Mouse (Mus musculus) forebrain, embryonic 16.5 days (tissue): ENCODE results near the gene Chrna1. TPM values are rescaled to one million over a fixed set of nuclear protein-coding genes. Genes with fewer than 3 reads are reported as not detected.
"Not testable (repeated sequence)": the region's sequence is repeated elsewhere in the genome, so short reads cannot be mapped to it uniquely, and the experiment has no call there.

Experiments used
- ATAC-seq: fragments of 200-750 bp; cut with Nextera tagmentation; 2 replicates; pipeline ENCODE4 v1.8.0; 2017; ENCODE audit warnings: mild to moderate bottlenecking, moderate library complexity
- H3K27ac ChIP-seq: fragments of 300-500 bp; sonication (generic); 2 replicates; pipeline ENCODE4 v1.5.1; 2014; ENCODE audit warnings: low read length, control low read depth
- H3K27me3 ChIP-seq: fragments of 300-500 bp; sonication (generic); replicated peaks from 2 replicates; pipeline ENCODE4 v1.6.1; 2014; ENCODE audit warnings: low read length; ENCODE audit not compliant: control insufficient read depth, insufficient read depth
- H3K36me3 ChIP-seq: fragments of 300-500 bp; sonication (generic); 2 replicates; pipeline ENCODE4 v1.6.1; 2014; ENCODE audit not compliant: control insufficient read depth, insufficient read depth
- H3K4me1 ChIP-seq: fragments of 300-500 bp; sonication (generic); replicated peaks from 2 replicates; pipeline ENCODE4 v1.6.1; 2014; ENCODE audit warnings: low read length; ENCODE audit not compliant: control insufficient read depth, insufficient read depth
- H3K4me2 ChIP-seq: fragments of 300-500 bp; sonication (generic); 2 replicates; pipeline ENCODE4 v1.6.1; 2014; ENCODE audit warnings: mild to moderate bottlenecking, low read length, control low read depth
- H3K4me3 ChIP-seq: fragments of 300-500 bp; sonication (generic); replicated peaks from 2 replicates; pipeline ENCODE4 v1.5.1; 2014; ENCODE audit warnings: mild to moderate bottlenecking, low read length, control low read depth
- H3K9ac ChIP-seq: fragments of 300-500 bp; sonication (generic); replicated peaks from 2 replicates; pipeline ENCODE4 v1.6.1; 2014; ENCODE audit warnings: low read depth, low read length, control low read depth
- H3K9me3 ChIP-seq: fragments of 300-500 bp; sonication (generic); 2 replicates; pipeline ENCODE4 v1.6.1; 2016; ENCODE audit warnings: low read length; ENCODE audit not compliant: control insufficient read depth
- WGBS: fragments of 180-500 bp; shearing (Covaris S2); extraction: QIAGEN DNeasy Blood & Tissue Kit; methylation state at CpG from one replicate; pipeline ENCODE4 v1.1.7; 2014; 5-methylcytosine and 5-hydroxymethylcytosine counted together
- polyA plus RNA-seq: library from polyadenylated mRNA; unstranded; fragments of >200 nt; fragmentation: Nextera tagmentation; extraction: Ambion mirVana; gene quantifications from 2 replicates; pipeline ENCODE4 v1.2.1, GENCODE M21; 2015

Chrna1 gene
- polyA plus RNA-seq, 1 experiment from 2014 or later, result 0.10 TPM

GRCm38 (mm10) chr2:73566162-73566561 is 14.0 kb downstream of the Chrna1 start:
- ATAC-seq, result peak; percentile 41; the same call in 1 of the 2 replicates
- no peaks in the 10 kb centered on the region for H3K9me3 ChIP-seq
- H3K4me1 ChIP-seq, result peaks cover 8% of the 10 kb centered on the region
- WGBS, result 9% methylated on average over 7 of the region's 7 CpGs
- no peak overlapping the region for H3K4me2 ChIP-seq
- no peak overlapping the region for H3K27ac ChIP-seq
- H3K4me3 ChIP-seq, result no peak overlapping the region
- no peak overlapping the region for H3K9ac ChIP-seq
- H3K36me3 ChIP-seq, result no peaks in the 10 kb centered on the region
- no peaks in the 10 kb centered on the region for H3K27me3 ChIP-seq

- Histone ChIP-seq H3K9ac (no peak overlapping the region), H3K27ac (no peak overlapping the region), H3K27me3 (no peaks in the 10 kb centered on the region), H3K4me1 (peaks cover 9% of the 10 kb centered on the region), H3K4me2 (no peak overlapping the region), H3K36me3 (no peaks in the 10 kb centered on the region), H3K4me3 (no peak overlapping the region), H3K9me3 (no peaks in the 10 kb centered on the region)
- 83% methylated on average over 7 of the region's 7 CpGs for WGBS
- no peak for ATAC-seq
Measured at GRCm38 (mm10) chr2:73563690-73564089, 16.4 kb downstream of the Chrna1 start.

- no peak overlapping the region for H3K4me3 ChIP-seq
- H3K27ac ChIP-seq, result no peak overlapping the region
- H3K9ac ChIP-seq, result no peak overlapping the region
- H3K4me2 ChIP-seq, result no peak overlapping the region
- H3K4me1 ChIP-seq, result peaks cover 9% of the 10 kb centered on the region
- H3K9me3 ChIP-seq, result no peaks in the 10 kb centered on the region
- 95% methylated on average over 9 of the region's 9 CpGs for WGBS
- ATAC-seq, result no peak
- no peaks in the 10 kb centered on the region for H3K36me3 ChIP-seq
- no peaks in the 10 kb centered on the region for H3K27me3 ChIP-seq
Measured at GRCm38 (mm10) chr2:73562656-73563055, 17.5 kb downstream of the Chrna1 start.

- peaks cover 9% of the 10 kb centered on the region for H3K4me1 ChIP-seq
- peak overlapping the region; percentile 38 for H3K4me3 ChIP-seq
- H3K4me2 ChIP-seq, result peak overlapping the region; percentile 64
- WGBS, result 2% methylated on average over 8 of the region's 8 CpGs
- no peaks in the 10 kb centered on the region for H3K9me3 ChIP-seq
- H3K9ac ChIP-seq, result no peak overlapping the region
- no peaks in the 10 kb centered on the region for H3K27me3 ChIP-seq
- peak; percentile 60 for ATAC-seq
- no peak overlapping the region for H3K27ac ChIP-seq
- no peaks in the 10 kb centered on the region for H3K36me3 ChIP-seq
Measured at GRCm38 (mm10) chr2:73561665-73562063, 18.5 kb downstream of the Chrna1 start.

DNA sequence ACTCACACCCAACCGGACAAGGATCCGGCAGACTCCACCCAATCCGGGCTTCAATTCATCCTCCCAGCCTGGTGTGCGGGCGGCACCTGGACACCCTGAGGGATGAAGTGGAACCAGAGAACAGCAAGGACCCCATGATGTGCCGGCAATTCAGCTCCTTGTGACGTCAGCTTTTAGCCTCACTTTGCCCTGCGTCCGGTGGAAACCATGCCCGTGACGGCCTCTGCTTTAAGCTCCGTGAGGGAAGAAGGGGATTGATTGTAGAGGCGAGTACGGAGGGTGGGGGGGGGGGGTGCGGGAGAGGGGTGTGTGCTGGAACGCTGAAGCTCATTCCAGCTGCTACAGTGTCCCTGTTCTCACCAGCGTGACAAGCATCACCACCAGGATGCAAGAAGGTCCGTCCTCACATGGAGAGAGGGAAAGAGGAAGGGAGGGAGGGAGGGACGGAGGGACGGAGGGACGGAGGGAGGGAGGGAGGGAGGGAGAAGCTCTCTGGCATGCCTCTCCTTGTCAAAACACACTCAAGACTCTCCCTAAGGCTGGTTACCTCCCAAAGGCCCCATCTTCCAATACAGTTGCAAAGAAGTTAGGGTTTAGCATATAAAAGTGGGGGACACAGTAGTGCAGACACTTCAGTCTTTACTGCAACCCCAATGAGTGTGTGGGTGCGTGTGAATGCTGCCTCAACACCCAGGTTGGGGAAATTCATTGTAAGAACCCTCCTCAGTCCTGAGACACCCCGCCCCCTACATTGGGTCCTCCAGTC is 19.1 kb downstream of the Chrna1 start:
- H3K27me3 ChIP-seq, result no peaks in the 10 kb centered on the region
- peak overlapping the region; percentile 38 for H3K4me3 ChIP-seq
- peak; percentile 62 for ATAC-seq
- no peaks in the 10 kb centered on the region for H3K36me3 ChIP-seq
- H3K9me3 ChIP-seq, result no peaks in the 10 kb centered on the region
- peak overlapping the region; percentile 47 for H3K9ac ChIP-seq
- peaks cover 9% of the 10 kb centered on the region for H3K4me1 ChIP-seq
- peak overlapping the region; percentile 64 for H3K4me2 ChIP-seq
- WGBS, result 1% methylated on average over 22 of the region's 23 CpGs
- no peak overlapping the region for H3K27ac ChIP-seq

DNA sequence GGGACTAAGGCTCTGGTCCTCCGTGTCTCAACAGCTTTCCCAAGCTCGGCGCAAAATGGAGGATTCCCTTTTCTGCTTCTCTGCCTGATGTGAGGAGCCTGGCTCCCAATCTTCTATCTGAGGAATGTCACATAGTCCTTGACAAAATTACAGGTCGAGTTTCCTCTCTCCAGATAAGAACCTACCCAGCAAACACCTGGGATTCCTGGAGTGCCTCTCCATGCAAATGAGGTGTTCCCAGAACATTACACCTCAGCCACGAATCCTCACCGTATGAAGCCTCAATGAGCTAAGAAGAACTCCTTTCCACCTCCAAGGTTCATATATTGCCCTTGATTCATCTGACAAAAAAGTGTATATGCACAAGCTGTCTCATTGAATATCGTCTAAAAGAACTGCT is 19.7 kb downstream of the Chrna1 start:
- Histone ChIP-seq H3K4me2 (peak overlapping the region; percentile 64), H3K4me1 (peaks cover 9% of the 10 kb centered on the region), H3K9ac (no peak overlapping the region), H3K4me3 (peak overlapping the region; percentile 38), H3K27ac (no peak overlapping the region), H3K36me3 (no peaks in the 10 kb centered on the region), H3K9me3 (no peaks in the 10 kb centered on the region), H3K27me3 (no peaks in the 10 kb centered on the region)
- no peak for ATAC-seq
- WGBS, result 45% methylated on average over 7 of the region's 7 CpGs

DNA sequence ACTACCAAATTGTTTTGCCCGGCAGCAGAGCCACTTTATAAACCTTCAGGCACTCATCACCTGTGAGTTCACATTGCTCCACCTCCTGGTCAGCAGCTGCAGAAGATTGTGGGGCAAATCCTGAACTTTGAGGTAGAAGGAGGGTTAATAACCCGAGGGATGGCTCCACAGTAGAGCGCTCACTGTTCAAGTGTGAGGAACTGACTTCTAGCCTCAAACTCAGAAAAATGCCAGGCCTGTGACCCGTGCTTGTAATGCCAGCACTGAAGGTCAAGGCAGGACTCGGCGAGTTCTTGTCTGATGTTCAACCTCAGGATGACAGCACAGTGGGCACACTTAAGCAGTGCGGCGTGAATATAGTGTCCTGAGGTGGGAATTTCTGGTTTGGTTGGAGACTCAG is 22.2 kb downstream of the Chrna1 start:
- 90% methylated on average over 8 of the region's 8 CpGs for WGBS
- H3K4me1 ChIP-seq, result peaks cover 9% of the 10 kb centered on the region
- no peaks in the 10 kb centered on the region for H3K9me3 ChIP-seq
- H3K27me3 ChIP-seq, result no peaks in the 10 kb centered on the region
- no peak overlapping the region for H3K9ac ChIP-seq
- H3K4me2 ChIP-seq, result no peak overlapping the region
- H3K27ac ChIP-seq, result no peak overlapping the region
- no peak for ATAC-seq
- H3K4me3 ChIP-seq, result no peak overlapping the region
- H3K36me3 ChIP-seq, result no peaks in the 10 kb centered on the region

DNA sequence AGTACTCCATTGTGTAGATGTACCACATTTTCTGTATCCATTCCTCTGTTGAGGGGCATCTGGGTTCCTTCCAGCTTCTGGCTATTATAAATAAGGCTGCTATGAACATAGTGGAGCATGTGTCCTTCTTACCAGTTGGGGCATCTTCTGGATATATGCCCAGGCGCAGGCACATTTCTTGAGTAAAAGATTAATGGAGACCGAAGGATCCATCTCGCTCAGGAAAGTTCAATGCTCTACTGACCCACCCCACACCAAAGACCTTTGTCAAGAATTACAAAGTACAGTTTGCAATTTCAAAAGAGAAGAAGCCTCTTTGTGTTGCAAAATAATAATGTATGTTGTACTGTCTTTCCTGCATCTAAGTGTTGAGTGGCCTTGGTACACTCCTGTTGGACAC is 23.1 kb downstream of the Chrna1 start:
- not testable (repeated sequence) for H3K27ac ChIP-seq, H3K9me3 ChIP-seq, H3K4me1 ChIP-seq, H3K4me3 ChIP-seq, H3K36me3 ChIP-seq, H3K4me2 ChIP-seq, ATAC-seq, H3K9ac ChIP-seq, H3K27me3 ChIP-seq
- 91% methylated on average over 3 of the region's 3 CpGs for WGBS

- WGBS, result 53% methylated on average over 3 of the region's 3 CpGs
- no peaks in the 10 kb centered on the region for H3K36me3 ChIP-seq
- no peak for ATAC-seq
Measured at GRCm38 (mm10) chr2:73554389-73554788, 25.7 kb downstream of the Chrna1 start.

More at GRCm38 (mm10) chr2:73554389-73554788, 25.7 kb downstream of the Chrna1 start:
- H3K4me3 ChIP-seq, result no peak overlapping the region
- H3K27me3 ChIP-seq, result no peaks in the 10 kb centered on the region
- no peak overlapping the region for H3K4me2 ChIP-seq
- no peak overlapping the region for H3K27ac ChIP-seq
- H3K9me3 ChIP-seq, result no peaks in the 10 kb centered on the region
- 0 out of 2 replicates have a peak, but pooled peaks cover 2% of the 10 kb centered on the region for H3K4me1 ChIP-seq
- no peak overlapping the region for H3K9ac ChIP-seq
